Mouse (Mus musculus) monocyte, adult 2 months (primary cell): Measurements from ENCODE around the gene Kif11.
A peak's percentile ranks its signal among the peaks of the same experiment; 100 is the strongest.

ENCODE experiments used
- DNase-seq, 2 experiments: peaks; one replicate each; pipeline ENCODE4 v3.0.0; 2022; ENCODE audit warnings: low spot score in 2 of 2, low read depth in 1 of 2

The Kif11 gene

DNA sequence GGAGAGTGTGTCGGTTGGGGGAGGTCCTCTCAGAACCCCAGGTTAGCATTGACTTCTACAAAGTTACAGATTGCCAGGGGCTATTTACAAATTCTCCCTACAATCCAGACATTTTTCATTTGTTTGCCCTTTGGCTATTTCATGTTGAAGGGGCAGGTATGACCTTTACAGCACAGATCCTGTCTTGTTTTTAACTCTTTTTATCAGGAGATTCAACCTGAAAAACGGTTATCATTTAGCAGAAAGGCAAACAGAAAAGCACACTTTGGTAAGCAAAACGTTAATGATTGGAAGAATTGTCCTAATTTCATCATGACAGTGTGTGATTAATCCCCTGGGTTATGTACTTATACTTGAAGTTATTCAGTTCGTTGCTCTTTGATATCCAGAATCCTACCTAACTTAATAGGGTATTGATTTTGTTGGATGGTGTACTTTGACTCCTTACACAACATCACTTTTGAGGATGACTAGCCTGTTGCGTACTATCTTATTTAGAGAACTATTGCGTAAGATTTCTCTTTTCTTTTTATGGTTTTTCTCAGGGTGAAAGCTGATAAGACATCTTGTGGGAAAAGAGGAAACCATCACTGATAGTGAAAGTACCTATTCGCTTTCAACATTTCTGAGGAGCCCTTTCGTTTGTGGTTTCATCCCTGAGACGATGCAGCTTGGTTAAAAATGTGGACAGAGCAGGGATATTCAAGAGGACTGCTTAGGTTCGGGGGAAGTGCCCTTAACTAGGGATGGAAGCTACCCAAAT, 66.5 kb downstream of the Kif11 start:
- DNase-seq: no peak

DNA sequence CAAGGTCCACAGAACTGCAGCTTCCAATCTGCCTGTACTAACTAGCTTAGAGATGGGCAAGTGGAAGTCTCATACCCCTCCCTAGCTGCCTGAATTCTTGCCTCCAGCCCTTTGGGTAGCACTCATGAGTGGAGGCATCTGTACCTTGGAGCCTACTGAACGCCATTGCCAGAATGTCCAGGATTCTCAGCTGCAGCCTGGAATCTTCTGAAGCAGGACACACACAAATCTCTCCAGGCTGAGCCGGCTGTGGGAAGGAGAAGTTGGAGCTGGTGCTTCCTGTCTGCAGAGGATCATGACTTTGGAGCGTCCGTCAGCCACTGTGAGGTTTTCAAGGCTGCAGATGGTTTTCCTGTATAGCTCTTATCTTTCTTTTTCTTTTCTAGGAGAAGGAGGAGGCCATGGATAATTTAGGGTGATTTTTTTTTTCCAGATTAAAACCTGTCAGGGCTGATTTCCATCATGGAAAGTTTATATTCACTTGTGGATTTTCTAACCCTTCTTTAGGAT, 67.5 kb downstream of the Kif11 start:
- DNase-seq: no peak

DNA sequence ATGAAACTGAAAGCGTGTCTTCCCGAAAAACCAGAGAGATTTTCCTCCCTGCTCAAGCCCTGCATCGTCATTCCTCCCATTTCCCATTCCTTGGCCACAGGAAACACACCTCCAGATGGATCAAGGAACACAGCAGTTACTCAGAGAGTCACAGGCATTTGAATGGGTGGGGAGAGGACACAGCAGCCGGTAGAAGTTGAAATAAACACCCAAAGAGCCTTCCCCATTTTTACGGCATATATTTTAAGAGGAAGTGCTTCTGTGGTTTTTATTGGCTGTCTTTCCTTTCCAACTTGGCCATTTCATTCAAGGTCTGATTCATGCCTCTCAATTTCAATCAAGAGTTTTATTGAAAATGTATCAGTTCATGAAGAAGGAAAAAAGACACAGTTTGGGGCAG, 72.0 kb downstream of the Kif11 start:
- peak in 1 of 2 experiments; percentile 10 for DNase-seq

GRCm38 (mm10) chr19:37449246-37449645, 73.0 kb downstream of the Kif11 start:
- DNase-seq: no peak

DNA sequence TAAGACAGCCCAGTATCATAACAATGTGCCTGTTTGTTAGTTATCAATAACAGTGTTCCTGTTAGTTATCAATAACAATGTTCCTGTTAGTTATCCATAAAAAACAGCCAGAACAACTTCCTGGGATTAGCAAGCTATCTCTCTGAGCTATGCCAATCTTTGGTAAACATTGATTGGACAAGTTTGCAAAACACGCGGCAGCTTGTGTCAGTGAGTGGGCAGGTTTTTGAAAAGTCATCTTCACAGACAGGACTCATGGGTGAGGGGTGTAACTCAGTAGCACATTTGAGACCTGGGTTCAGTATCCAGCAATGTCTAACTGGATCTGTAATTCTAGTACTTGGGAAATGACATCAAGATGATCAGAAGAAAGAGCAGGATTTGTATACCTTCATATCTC, 79.3 kb downstream of the Kif11 start:
- no peak for DNase-seq

- DNase-seq: no peak
These were observed 79.8 kb downstream of the Kif11 start for GRCm38 (mm10) chr19:37455961-37456360.

- no peak for DNase-seq
These were observed 81.8 kb downstream of the Kif11 start for GRCm38 (mm10) chr19:37458013-37458412.

DNA sequence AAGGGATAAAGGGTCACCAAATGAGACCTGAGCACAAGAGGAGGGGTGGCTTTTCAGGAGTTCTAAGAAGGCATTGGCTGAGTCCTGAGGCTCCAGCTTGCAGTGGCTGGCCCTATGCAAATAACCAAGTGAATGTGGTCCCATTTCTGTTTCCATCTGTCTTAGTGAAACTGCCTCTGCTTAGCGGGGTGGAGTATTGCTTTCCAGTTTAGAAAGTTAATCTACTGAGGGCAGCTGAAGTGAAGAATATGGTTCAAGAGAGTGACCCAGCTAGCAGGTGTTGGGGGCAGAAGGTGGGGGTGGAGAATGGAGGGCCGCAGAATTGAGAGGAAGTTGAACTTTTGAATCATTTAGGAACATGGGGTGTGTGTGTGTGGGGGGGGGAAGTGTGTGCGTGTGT, 90.2 kb downstream of the Kif11 start:
- no peak for DNase-seq

DNA sequence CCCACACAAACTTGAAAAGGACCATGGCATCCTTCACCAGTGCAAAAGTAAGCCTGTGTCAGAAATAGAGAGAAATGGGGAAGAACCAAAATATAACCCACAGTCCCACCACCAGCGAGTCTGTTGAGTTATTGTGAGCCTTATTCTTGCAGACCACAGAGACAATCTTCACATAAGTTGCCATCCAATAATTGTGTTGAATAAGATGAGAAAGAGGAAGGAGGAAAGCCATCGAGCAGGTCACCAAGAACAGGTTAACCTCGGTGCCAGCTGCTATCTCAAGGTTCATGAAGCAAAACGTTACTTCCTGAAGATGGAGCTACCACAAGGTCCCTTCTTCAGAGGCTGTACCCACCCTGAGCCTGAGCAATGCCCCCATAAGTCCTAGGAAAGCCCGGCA, 90.8 kb downstream of the Kif11 start:
- no peak for DNase-seq

DNA sequence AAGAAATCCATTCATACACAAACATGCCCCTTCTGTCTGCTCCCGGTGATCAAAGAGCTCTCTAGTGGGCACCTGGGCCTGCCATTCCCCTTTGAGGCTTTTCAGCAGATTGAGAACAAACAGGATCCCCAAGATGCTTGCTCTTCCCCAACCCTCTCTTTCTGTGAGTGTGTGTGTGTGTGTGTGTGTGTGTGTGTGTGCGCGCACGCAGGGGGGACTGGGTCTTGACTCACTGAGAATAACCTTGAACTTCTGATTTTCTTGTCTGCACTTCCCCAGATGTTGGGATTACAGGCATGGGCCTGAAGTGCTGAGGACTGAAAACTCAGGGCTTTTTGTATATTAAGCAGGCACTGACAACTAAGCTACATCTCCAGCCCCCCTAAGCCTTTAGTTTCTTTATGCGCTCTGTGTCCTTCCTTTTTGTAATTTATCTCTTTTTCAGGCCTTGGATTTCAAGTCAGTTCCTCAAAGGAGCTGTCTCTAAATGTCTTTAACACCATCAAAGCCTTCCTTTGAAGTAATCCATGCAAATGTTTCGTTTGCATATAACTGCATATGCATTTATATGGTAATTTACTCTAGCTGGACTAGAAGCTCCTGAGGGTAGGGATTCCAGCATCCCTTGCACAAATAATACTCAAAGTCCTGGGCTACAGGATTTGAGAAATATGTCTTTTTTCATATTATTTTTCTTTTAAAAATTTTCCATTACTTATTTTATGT, 92.8 kb downstream of the Kif11 start:
- DNase-seq: no peak
